Mouse (Mus musculus): ENCODE measurements around the gene Rhoh.

The Rhoh gene

DNA sequence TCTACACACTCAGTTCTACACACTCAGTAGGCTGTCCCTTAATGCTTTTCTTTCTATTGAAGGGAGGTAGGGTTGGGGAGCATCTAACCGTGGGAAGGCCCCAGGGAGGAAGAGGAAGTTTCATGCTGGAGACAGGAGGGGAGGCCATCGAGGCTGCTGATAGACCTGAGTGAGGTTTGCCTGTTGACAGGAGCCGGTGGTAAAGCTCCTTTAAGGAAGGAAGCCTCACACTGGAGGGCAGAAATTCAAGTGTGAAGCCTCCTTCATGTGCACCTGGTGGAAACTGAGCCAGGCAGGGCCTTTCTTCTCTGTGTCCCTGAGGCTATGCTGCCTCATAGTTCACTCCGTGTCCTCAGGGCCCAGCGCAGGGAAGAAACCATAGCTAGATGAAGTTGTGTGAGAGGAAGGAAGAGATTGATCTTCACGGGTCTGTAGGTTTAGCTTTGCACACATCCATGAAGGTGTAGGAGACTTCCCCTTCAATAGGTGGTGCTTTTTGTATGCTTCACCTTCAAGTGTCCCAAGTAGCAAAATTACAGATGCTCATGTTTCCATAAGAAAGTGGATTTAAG is 34.2 kb downstream of the Rhoh start:
- DNase-seq (ENCODE audit: low read depth, low spot score): no peak

DNA sequence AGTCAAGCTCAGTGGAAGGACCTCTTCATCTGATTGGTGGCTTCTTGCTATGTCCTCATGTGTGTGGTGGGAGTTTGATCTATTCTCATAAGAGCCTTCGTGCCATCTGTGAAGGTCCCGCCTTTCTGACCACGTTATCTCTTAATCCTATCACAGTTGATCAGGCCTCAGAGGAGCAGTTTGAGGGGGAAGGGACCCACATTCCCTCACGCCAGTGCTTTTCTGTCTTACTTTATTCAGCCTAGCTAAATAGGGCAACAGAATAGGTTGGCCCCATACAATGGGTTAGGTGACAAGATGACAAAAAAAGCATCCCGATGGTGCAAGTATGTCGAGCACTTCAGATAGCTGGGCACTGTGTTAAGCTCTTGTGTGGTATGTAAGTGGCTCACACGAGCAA is 34.8 kb downstream of the Rhoh start:
- DNase-seq (ENCODE audit: low read depth, low spot score): no peak

- no peak for DNase-seq (ENCODE audit: low read depth, low spot score)
Observed at GRCm38 (mm10) chr5:65897731-65898130, 36.7 kb downstream of the Rhoh start.

GRCm38 (mm10) chr5:65898683-65899082 is 37.7 kb downstream of the Rhoh start:
- DNase-seq (ENCODE audit: low read depth, low spot score): no peak

- no peak for DNase-seq (ENCODE audit: low read depth, low spot score)
Observed at GRCm38 (mm10) chr5:65900113-65900512, 39.1 kb downstream of the Rhoh start.

- no peak for DNase-seq (ENCODE audit: low read depth, low spot score)
Observed at GRCm38 (mm10) chr5:65900862-65901265, 39.9 kb downstream of the Rhoh start.

DNA sequence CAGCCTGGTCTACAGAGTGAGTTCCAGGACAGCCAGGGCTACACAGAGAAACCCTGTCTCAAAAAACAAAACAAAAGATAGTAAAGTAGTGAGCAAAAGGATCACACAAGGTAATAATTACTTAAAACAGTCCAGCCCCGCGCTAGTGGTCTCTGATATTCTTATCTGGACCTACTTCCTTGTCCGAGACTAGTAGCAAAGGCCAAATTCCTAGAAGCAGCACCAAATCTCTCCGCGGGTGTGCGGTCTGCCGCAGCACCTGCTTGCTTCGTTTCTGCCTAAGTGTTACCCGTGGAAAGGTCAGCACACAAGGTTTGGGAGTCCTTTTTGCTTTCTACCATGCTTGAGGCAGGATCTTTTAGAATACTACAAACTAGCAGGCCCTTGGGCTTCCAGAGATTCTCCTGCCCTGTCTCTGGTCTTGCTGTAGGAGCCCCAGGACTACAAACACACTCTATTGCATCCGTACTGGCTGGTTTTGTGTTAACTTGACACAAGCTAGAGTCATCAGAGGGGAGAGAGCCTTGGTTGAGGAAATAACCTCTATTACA is 40.9 kb downstream of the Rhoh start:
- DNase-seq (ENCODE audit: low read depth, low spot score): no peak

GRCm38 (mm10) chr5:65902811-65903210 is 41.8 kb downstream of the Rhoh start:
- DNase-seq (ENCODE audit: low read depth, low spot score): no peak

DNA sequence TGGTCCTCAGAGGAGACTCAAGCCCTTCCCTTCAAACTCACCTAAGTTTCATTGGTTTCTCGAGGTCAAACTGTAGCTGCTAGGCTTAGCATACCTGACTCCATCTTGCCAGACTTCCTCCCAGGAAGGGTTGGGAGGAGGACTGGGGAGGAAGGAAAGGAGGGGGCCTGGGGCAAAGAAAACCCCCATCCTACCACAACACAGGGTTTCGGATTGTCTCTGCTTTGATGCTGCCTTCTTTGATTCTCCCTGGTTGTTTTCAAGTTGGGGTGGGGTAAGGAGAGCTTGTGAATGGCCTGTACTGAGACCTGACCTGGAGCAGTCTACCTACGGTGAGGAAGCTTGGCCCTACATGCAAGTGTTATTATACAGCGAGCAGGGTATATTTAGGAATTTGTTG is 43.5 kb downstream of the Rhoh start:
- no peak for DNase-seq (ENCODE audit: low read depth, low spot score)

DNA sequence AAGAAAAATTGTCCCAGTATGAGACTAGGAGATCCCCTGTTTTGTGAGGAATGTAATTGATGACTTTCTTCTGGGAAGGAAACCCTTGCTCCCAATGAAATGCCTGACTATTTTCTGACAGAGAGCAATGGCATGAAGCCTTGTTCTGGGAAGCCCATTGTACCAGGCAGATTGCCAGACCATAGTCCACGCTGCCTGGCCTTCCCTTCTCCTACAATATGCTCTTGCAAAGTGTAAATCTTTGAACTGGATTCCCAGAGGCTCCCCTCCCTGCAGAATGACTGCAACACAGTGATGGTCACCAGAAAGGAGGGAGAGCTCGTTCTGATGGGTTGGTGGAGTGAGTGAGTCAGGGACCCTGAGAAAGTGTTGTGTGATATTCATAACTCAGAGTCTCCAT is 47.7 kb downstream of the Rhoh start:
- DNase-seq (ENCODE audit: low read depth, low spot score): no peak

DNA sequence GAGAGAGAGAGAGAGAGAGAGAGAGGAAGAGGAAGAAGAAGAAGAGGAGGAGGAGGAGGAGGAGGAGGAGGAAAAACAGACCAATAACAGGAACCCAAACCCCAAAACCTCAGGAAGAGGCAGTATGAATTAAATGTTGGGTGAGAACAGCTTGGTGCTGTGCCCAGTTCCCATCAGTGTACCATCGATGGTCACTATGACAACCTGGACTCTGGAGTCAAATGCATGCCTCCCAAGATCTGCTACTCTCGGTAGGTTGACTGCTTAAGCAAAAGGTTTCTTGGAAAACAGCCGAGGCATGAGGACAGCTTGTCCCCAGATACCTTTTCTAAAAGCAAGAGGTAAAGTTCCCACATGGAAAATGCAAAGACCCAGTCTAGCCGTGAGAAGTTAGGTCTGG is 48.3 kb downstream of the Rhoh start:
- DNase-seq (ENCODE audit: low read depth, low spot score): no peak

- DNase-seq (ENCODE audit: low read depth, low spot score): no peak
Observed at GRCm38 (mm10) chr5:65910398-65910797, 49.4 kb downstream of the Rhoh start.

DNA sequence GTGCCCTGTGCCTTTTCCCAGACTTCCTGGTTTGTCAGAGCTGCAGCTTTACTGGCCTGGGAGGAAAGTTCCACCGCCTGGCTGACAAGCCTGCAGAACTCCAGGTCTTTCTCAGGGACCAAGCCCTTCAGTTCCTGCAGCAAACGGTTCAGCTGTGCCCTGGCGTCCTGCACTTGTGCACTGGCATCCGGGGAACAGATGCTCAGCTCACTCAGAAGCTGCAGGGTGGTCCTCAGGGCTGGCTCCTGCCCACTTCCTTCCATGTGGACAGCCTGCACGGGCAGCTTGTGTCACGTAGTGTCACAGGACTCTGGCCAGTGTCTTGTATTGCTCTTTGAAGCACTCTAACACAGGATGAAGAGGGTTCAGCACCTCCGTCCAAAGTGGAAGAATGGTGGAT is 50.7 kb downstream of the Rhoh start:
- DNase-seq (ENCODE audit: low read depth, low spot score): no peak

GRCm38 (mm10) chr5:65912201-65912600 is 51.2 kb downstream of the Rhoh start:
- no peak for DNase-seq (ENCODE audit: low read depth, low spot score)

GRCm38 (mm10) chr5:65913126-65913525 is 52.1 kb downstream of the Rhoh start:
- DNase-seq (ENCODE audit: low read depth, low spot score): no peak

GRCm38 (mm10) chr5:65914342-65914741 is 53.3 kb downstream of the Rhoh start:
- DNase-seq (ENCODE audit: low read depth, low spot score): no peak

DNA sequence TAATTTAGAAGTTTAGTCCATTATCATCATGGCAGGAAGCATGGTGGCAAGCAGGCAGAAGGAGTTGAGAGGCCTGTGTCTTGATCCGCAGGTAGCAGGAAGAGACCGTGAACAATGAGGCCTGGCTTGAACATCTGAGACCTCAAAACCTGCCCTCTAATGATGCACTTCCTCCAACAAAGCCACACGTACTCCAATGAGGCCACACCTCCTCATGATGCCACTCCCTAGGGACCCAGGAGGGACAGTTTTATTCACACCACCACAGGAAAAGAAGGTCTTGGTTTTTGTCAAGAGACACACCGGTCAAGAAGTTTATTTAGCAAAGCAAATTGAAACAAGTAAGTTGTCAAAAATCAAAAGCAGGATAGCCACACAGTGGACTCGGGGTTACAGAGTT is 55.9 kb downstream of the Rhoh start:
- no peak for DNase-seq (ENCODE audit: low read depth, low spot score)

GRCm38 (mm10) chr5:65918601-65919000 is 57.6 kb downstream of the Rhoh start:
- no peak for DNase-seq (ENCODE audit: low read depth, low spot score)

GRCm38 (mm10) chr5:65919326-65919725 is 58.3 kb downstream of the Rhoh start:
- DNase-seq (ENCODE audit: low read depth, low spot score): no peak

DNA sequence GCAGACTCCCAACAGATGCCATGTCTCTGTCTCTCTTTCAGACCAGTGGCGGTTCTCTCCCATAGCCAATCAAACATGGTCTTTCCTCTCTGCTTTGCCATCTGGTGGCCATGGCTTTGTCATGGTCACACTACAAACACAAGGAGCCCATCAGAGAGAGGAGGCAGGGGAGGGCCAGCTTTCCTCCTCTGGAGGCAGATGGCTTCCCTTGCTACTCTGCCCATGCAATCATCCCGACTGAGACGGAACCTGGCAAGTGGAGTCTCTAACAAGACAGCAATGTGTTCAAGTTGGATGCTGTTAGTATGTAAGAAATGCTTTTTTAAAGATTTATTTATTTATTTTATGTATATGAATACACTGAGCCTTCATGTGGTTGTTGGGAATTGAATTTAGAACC is 58.9 kb downstream of the Rhoh start:
- DNase-seq (ENCODE audit: low read depth, low spot score): no peak

GRCm38 (mm10) chr5:65920701-65921426 is 59.9 kb downstream of the Rhoh start:
- no peak for DNase-seq (ENCODE audit: low read depth, low spot score)

DNA sequence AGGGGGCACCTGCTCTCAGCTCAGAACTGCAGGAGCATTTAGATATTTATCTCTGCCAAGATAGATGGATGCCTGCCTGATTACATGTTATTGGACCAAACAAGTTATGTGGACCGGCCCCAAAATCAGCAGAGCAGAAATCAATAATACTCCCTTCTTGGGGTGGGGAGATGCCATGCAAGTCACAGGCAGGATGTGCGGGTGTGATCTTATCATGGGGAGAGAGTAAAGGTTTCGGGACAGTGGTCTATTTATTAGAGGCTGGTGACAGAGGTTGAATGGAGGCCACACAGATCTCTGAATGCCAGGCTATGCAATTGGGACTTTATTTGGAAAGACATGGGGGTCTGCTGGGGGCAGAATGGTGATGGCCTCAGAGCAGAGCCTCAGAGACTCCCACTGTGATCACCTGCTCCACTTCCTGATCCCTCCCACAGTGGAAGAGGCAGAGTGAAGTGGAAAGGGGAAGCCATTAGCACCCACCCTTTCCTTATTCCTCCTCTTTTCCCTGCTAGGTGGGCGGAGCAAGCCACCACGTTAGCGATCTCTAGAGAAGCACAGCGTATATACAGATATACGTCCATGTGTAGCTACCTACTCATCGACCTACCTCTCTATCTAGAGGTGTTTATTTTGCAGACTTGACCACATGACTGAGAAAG is 60.6 kb downstream of the Rhoh start:
- DNase-seq (ENCODE audit: low read depth, low spot score): no peak

DNA sequence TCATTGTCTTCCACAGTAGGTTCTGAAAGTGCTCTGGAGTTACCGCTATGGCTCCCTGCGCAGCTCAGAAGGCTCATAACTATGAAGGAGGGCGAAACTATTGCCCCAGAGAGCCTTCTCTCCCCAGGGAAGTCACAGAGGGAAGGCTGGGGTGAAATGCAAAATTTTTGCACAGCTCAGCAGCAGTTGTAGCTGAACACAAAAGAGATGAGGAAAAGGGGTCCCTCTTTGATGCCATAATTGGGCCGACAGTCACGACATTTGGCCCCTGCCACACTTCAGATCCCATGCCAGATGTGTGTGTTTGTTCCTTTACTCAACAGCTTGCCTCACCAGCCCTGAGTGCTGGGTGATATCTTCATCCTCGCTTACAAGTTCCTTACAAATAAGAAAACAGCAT is 65.7 kb downstream of the Rhoh start:
- DNase-seq (ENCODE audit: low read depth, low spot score): no peak

Measured in retina, adult 2 months (tissue).